Mouse (Mus musculus): ENCODE measurements around the gene Gbe1. TPM values are rescaled to one million over a fixed set of nuclear protein-coding genes. Genes with fewer than 3 reads are reported as not detected.

Gbe1 gene
- polyA plus RNA-seq, 1 experiment from 2014 or later = 20.0 TPM

DNA sequence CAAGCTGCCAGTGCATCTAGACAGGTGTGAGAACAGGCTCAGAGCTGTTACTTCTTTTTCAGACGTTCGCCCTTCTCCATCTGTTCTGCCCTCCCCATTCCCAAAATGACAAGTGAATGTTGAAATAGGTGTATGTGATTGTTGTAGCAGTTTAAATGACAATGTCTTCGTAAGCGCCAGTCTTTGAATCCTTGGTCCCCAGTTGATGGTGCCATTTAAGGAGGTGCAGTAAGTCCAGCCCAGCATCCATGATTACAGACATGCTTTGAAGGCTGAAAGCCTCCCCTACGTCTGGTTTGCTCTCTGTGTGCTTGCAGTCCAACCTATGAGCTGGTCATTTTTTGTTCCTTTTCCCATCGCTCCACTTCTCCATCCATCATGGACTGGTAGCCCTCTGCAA, 5.6 kb downstream of the Gbe1 start:
- H3K27me3 ChIP-seq (replicated peaks; ENCODE audit: insufficient read depth, low read length) = no peaks in the 10 kb centered on the region
- no peak overlapping the region for H3K27ac ChIP-seq (ENCODE audit: low read length)
- DNase-seq (ENCODE audit: low spot score) (no peak), ATAC-seq (no peak)
- no peak overlapping the region for H3K4me3 ChIP-seq (ENCODE audit: low read depth, low read length)
- TF ChIP-seq EP300 (IDR thresholded peaks at IDR 0.05) (no peak), CTCF (IDR thresholded peaks at IDR 0.05) (no peak)
- WGBS = 94% methylated on average over 6 of the region's 6 CpGs
- no peaks in the 10 kb centered on the region for H3K36me3 ChIP-seq (ENCODE audit: insufficient read depth, low read length)
- no peak overlapping the region for H3K9ac ChIP-seq (replicated peaks; ENCODE audit: low read depth)
- no peaks in the 10 kb centered on the region for H3K9me3 ChIP-seq (ENCODE audit: low read length)
- no peak overlapping the region for H3K4me2 ChIP-seq (replicated peaks; ENCODE audit: low read depth, low read length)
- 0 out of 2 replicates have a peak, but pooled peaks cover 4% of the 10 kb centered on the region for H3K4me1 ChIP-seq (ENCODE audit: insufficient read depth, low read depth, low read length)

DNA sequence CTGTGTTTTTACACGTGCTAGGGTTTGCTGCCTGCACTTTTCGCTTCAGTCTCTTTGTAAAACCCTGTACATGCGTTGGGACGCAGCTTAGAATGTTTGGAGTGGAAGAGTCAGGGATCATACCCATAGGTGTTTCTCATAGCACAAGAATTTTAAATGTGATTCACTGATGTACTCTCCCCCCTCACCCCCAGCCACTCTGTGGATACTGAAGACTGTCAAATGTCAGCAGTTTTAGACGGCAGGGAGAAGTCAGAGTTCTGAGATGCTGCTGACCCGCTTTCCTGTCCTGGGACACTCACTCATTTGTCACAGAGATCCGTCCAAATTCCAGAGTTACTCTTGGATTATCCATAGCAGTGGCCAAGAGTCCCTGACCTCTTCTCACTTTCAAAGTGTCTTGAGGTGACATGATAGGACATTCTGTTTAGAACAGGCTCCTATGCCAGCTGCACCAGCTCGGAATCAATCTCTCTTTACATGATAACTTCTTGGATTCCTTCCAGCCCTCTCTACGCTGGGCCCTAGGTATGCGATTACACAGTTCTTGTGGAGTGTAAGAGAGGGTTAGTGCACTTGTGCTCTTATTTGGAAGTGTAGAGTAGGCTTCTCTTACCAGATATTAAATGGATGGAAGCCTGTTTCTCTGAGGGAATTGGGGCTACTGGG, 7.0 kb downstream of the Gbe1 start:
- H3K9ac ChIP-seq (replicated peaks; ENCODE audit: low read depth) = no peak overlapping the region
- H3K27me3 ChIP-seq (replicated peaks; ENCODE audit: insufficient read depth, low read length) = no peaks in the 10 kb centered on the region
- no peaks in the 10 kb centered on the region for H3K36me3 ChIP-seq (ENCODE audit: insufficient read depth, low read length)
- 31% methylated on average over 10 of the region's 10 CpGs for WGBS
- DNase-seq (ENCODE audit: low spot score) (peak; percentile 69), ATAC-seq (peak; percentile 83)
- no peak overlapping the region for H3K4me3 ChIP-seq (ENCODE audit: low read depth, low read length)
- H3K4me1 ChIP-seq (ENCODE audit: insufficient read depth, low read depth, low read length) = 0 out of 2 replicates have a peak, but pooled peaks cover 4% of the 10 kb centered on the region
- H3K9me3 ChIP-seq (ENCODE audit: low read length) = no peaks in the 10 kb centered on the region
- no peak overlapping the region for H3K27ac ChIP-seq (ENCODE audit: low read length)
- TF ChIP-seq CTCF (IDR thresholded peaks at IDR 0.05) (no peak), EP300 (IDR thresholded peaks at IDR 0.05) (no peak)
- no peak overlapping the region; the same call in 1 of the 2 replicates for H3K4me2 ChIP-seq (replicated peaks; ENCODE audit: low read depth, low read length)

DNA sequence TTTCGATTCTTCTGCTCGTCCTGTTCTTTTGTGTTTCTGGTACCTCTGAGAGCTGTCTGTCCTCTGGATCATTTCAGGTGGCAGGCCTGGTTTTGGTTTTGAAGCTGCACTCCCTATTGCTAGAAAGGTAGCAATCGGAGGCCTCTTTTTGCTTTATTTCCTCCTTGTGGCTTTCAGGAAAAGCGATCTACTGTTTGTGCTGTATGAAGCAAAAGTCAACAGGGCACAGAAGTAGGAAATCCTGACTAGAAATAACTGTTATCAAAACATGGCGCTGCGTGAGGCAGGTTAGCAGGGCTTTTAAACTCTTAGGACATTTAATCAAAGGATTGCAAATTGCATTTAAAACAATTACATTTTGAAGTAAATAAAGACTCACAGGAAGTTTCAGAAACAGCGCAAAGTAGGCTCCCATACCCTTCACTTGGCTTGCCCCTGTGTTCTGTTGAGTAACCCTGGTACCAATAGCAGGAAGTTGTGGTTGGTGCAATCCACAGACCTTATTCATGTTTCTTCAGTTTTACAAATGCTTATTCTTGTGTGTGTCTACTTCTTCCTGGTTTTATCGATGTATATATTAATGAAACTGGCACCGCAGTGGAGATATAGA, 12.7 kb downstream of the Gbe1 start:
- no peak for DNase-seq (ENCODE audit: low spot score)
- 72% methylated on average over 9 of the region's 9 CpGs for WGBS
- no peaks in the 10 kb centered on the region for H3K9me3 ChIP-seq (ENCODE audit: low read length)

DNA sequence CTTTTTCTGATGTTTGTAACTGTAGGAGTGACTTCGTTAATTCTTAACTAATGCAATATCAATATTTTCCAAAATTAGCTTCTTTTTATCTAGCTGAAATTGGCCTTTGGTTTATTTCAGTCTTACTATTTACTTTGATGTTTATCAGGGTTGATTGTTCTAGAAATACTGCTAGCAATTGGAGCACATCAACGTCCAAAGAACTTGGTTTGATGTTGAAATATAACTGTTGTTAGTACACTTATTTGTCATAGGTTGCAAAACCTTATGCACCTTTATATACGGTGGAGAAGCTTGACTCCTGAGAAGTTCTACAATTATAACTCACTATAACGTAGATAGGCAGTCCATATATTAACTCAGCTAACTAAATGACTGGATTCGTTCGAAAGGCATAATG, 14.8 kb downstream of the Gbe1 start:
- DNase-seq (ENCODE audit: low spot score) (no peak), ATAC-seq (no peak)
- Histone ChIP-seq H3K27me3 (replicated peaks; ENCODE audit: insufficient read depth, low read length) (no peaks in the 10 kb centered on the region), H3K9me3 (ENCODE audit: low read length) (no peaks in the 10 kb centered on the region), H3K27ac (ENCODE audit: low read length) (no peak overlapping the region), H3K4me2 (replicated peaks; ENCODE audit: low read depth, low read length) (no peak overlapping the region), H3K36me3 (ENCODE audit: insufficient read depth, low read length) (no peaks in the 10 kb centered on the region), H3K9ac (replicated peaks; ENCODE audit: low read depth) (no peak overlapping the region), H3K4me1 (ENCODE audit: insufficient read depth, low read depth, low read length) (no peaks in the 10 kb centered on the region), H3K4me3 (ENCODE audit: low read depth, low read length) (no peak overlapping the region)
- WGBS = 78% methylated on average over 6 of the region's 6 CpGs
- no peak for TF ChIP-seq CTCF (IDR thresholded peaks at IDR 0.05)
- no peak for TF ChIP-seq EP300 (IDR thresholded peaks at IDR 0.05)

More for the DNA sequence above, 12.7 kb downstream of the Gbe1 start:
- H3K36me3 ChIP-seq (ENCODE audit: insufficient read depth, low read length) = no peaks in the 10 kb centered on the region
- no peak overlapping the region for H3K9ac ChIP-seq (replicated peaks; ENCODE audit: low read depth)
- H3K4me3 ChIP-seq (ENCODE audit: low read depth, low read length) = no peak overlapping the region
- peak overlapping the region; percentile 43 for H3K27ac ChIP-seq (ENCODE audit: low read length)
- no peaks in the 10 kb centered on the region for H3K27me3 ChIP-seq (replicated peaks; ENCODE audit: insufficient read depth, low read length)
- H3K4me1 ChIP-seq (ENCODE audit: insufficient read depth, low read depth, low read length) = no peaks in the 10 kb centered on the region
- H3K4me2 ChIP-seq (replicated peaks; ENCODE audit: low read depth, low read length) = 0 out of 2 replicates have a peak overlapping the region, but pooled peaks have one; percentile 8
- TF ChIP-seq CTCF (IDR thresholded peaks at IDR 0.05) (no peak), EP300 (IDR thresholded peaks at IDR 0.05) (no peak)
- ATAC-seq = no peak

DNA sequence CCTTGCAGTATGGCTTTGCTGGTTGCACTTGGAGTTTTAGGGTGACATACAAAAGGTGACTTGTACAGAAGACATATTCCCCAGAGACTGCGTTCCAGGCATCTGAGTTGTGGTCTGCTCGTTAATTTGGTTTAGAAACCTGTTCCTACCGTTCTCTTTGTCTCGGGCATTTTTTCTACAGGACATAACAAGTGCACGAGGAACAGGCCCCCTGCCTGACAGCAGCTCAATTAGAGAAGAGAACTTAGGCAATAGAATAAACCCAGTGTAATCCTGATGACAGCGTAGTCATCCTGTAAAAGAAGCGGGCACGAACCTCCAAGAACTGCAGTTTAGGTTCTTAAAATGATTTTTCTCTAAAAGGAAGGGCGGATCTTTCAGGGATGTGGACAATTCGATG, 15.3 kb downstream of the Gbe1 start:
- H3K4me1 ChIP-seq (ENCODE audit: insufficient read depth, low read depth, low read length) = no peaks in the 10 kb centered on the region
- H3K36me3 ChIP-seq (ENCODE audit: insufficient read depth, low read length) = no peaks in the 10 kb centered on the region
- H3K4me3 ChIP-seq (ENCODE audit: low read depth, low read length) = no peak overlapping the region
- DNase-seq (ENCODE audit: low spot score) (no peak), ATAC-seq (no peak)
- H3K4me2 ChIP-seq (replicated peaks; ENCODE audit: low read depth, low read length) = 0 out of 2 replicates have a peak overlapping the region, but pooled peaks have one; percentile 17
- H3K9me3 ChIP-seq (ENCODE audit: low read length) = no peaks in the 10 kb centered on the region
- no peaks in the 10 kb centered on the region for H3K27me3 ChIP-seq (replicated peaks; ENCODE audit: insufficient read depth, low read length)
- WGBS = 78% methylated on average over 10 of the region's 10 CpGs
- H3K27ac ChIP-seq (ENCODE audit: low read length) = 0 out of 2 replicates have a peak overlapping the region, but pooled peaks have one; percentile 32
- H3K9ac ChIP-seq (replicated peaks; ENCODE audit: low read depth) = no peak overlapping the region
- no peak for TF ChIP-seq CTCF (IDR thresholded peaks at IDR 0.05)

DNA sequence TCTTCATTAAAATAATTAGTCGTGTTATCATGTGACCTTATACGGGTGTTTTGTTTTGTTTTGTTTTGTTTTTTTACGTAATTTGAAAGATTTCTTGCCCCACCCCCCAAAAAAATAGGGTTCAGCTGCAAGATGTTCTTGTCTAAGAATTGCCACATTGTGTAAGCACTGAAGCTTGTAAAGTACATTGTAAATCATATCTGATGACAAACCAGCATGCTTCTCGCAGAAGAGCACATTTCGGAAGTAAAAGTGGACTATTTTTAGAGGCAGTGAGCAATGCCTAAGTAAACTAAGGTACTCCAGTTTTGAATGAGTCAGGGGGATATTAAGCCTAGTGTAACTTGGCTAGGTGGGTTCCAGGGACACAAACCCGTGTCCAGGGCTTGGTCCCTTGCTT, 15.7 kb downstream of the Gbe1 start:
- H3K27ac ChIP-seq (ENCODE audit: low read length) = 0 out of 2 replicates have a peak overlapping the region, but pooled peaks have one; percentile 5
- no peaks in the 10 kb centered on the region for H3K9me3 ChIP-seq (ENCODE audit: low read length)
- no peak for TF ChIP-seq CTCF (IDR thresholded peaks at IDR 0.05)
- peak; percentile 72 for TF ChIP-seq EP300 (IDR thresholded peaks at IDR 0.05)
- no peaks in the 10 kb centered on the region for H3K36me3 ChIP-seq (ENCODE audit: insufficient read depth, low read length)
- 38% methylated on average over 6 of the region's 6 CpGs for WGBS
- H3K27me3 ChIP-seq (replicated peaks; ENCODE audit: insufficient read depth, low read length) = no peaks in the 10 kb centered on the region
- H3K4me3 ChIP-seq (ENCODE audit: low read depth, low read length) = no peak overlapping the region
- H3K4me1 ChIP-seq (ENCODE audit: insufficient read depth, low read depth, low read length) = no peaks in the 10 kb centered on the region
- DNase-seq (ENCODE audit: low spot score) (peak; percentile 78), ATAC-seq (peak; percentile 76)
- H3K9ac ChIP-seq (replicated peaks; ENCODE audit: low read depth) = no peak overlapping the region
- H3K4me2 ChIP-seq (replicated peaks; ENCODE audit: low read depth, low read length) = 0 out of 2 replicates have a peak overlapping the region, but pooled peaks have one; percentile 5
